Mouse (Mus musculus): ENCODE results near the gene Baz2a.
"Not testable (repeated sequence)": the region's sequence is repeated elsewhere in the genome, so short reads cannot be mapped to it uniquely, and the experiment has no call there.

DNA sequence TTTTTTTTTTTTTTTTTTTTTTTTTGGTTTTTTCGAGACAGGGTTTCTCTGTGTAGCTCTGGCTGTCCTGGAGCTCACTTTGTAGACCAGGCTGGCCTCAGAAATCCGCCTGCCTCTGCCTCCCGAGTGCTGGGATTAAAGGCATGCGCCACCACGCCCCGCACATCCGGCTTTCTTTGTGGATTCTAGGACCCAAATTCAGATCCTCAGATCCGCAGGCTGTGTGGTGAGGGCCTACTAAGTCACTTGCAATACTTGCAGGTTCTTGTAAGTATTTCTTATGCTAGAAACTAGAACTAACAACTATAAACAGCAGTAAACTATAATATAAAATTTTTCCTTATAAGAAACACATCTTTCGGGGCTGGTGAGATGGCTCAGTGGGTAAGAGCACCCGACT is 80.0 kb downstream of the Baz2a start:
- TF ChIP-seq POLR2A (IDR thresholded peaks at IDR 0.05; ENCODE audit: extremely low read depth, insufficient read depth, low read length); CTCF (IDR thresholded peaks at IDR 0.05; ENCODE audit: low read depth, low read length): not testable (repeated sequence)

Measured in liver, adult 2 months (tissue).